Mouse (Mus musculus) brown adipose tissue, adult 24 weeks (tissue): ENCODE measurements around the gene Medag. TPM values are rescaled to one million over a fixed set of nuclear protein-coding genes. Genes with fewer than 3 reads are reported as not detected.

Source experiments
- H3K27ac ChIP-seq: fragments of 200-500 bp; replicated peaks from 2 replicates; pipeline ENCODE4 v1.5.1; 2012; ENCODE audit warnings: low read depth, mild to moderate bottlenecking, low read length
- H3K4me1 ChIP-seq: fragments of 200-500 bp; 2 replicates; pipeline ENCODE4 v1.6.1; 2012; ENCODE audit warnings: low read length, mixed read lengths; ENCODE audit not compliant: control insufficient read depth, insufficient read depth, insufficient read length
- H3K4me3 ChIP-seq: fragments of 200-500 bp; 2 replicates; pipeline ENCODE4 v1.5.1; 2012; ENCODE audit warnings: low read depth, mild to moderate bottlenecking, low read length, moderate library complexity; ENCODE audit not compliant: insufficient read depth
- polyA plus RNA-seq: library from polyadenylated mRNA; stranded (reverse); fragments of >200 nt; gene quantifications from 2 replicates; pipeline ENCODE4 v1.2.4, GENCODE M21; 2012; ENCODE audit not compliant: missing spikeins, insufficient read depth, insufficient read length

Gene Medag
- 6.2 and 12.4 TPM in 2 replicates for polyA plus RNA-seq

- H3K4me3 ChIP-seq: peak within 1 kb of the TSS; percentile 60
- H3K4me1 ChIP-seq: no peaks in the 10 kb centered on the region
- peak within 1 kb of the TSS; percentile 78 for H3K27ac ChIP-seq
Observed at GRCm38 (mm10) chr5:149411509-149412193, at the start of gene Medag. Medag (plus strand) TSS chr5:149411749.

DNA sequence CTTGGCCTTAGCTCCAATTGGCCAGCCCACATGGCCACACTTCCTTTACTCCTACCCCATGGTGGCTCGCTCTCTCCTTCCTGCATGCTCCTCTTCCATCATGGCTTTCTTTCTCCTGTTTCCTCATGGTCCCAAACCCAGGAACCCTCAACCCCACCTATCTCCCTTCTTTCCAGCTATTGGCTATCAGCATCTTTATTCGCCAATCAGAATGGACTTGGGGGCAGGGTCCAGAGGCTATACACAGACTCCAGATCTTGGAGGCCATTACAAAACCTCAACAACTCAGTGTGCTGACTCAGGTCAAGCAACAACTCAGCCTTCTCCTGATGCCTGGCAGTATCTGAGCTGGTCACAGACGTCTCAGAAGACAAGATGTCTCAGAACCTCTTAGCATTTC, 48.9 kb upstream of the Medag start:
- H3K4me1 ChIP-seq: no peaks in the 10 kb centered on the region
- no peak overlapping the region for H3K27ac ChIP-seq
- H3K4me3 ChIP-seq: no peak overlapping the region

DNA sequence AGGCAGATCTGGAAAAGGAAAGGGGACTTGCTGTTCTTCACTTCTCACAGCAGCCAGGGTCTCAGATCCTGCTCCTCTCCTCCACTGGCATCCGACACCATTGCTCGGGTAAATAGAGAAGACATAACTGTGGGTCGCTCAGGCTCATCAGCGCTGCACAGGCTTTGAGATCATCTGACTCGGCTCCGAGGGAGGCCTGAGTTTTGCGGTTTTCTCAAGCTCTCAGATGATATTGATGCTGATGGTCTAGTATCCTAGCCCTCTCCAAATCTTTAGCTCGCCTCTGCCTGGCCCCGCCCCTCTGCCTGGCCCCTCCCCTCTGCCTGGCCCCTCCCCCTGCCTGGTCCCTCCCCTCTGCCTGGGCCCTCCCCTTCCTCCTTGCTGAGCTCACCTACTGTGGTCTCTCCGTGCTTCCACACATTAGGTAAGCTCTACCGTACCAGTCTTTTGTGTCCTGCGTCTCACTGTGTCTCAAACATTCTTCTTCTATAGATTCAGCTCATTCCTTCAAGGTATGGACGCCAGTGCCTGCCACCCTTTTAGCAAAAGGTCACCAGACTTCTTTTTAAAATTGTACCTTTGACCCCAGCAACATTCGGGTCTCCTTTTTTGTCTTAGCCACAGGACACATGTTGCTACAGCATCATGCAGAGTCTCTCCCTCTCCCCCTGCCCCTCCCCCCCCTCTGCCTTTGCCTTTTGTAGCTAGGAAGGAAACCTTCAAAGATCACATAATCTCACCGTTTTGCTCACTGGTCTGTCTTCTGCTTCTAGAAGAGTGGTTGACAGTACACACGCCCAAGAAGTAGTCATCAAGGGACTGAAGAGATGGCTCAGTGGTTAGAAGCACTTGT, 47.4 kb upstream of the Medag start:
- no peak overlapping the region for H3K4me3 ChIP-seq
- no peaks in the 10 kb centered on the region for H3K4me1 ChIP-seq
- no peak overlapping the region for H3K27ac ChIP-seq

- H3K4me3 ChIP-seq: no peak overlapping the region
- no peak overlapping the region for H3K27ac ChIP-seq
- no peaks in the 10 kb centered on the region for H3K4me1 ChIP-seq
Observed at GRCm38 (mm10) chr5:149367011-149367410, 44.5 kb upstream of the Medag start.

DNA sequence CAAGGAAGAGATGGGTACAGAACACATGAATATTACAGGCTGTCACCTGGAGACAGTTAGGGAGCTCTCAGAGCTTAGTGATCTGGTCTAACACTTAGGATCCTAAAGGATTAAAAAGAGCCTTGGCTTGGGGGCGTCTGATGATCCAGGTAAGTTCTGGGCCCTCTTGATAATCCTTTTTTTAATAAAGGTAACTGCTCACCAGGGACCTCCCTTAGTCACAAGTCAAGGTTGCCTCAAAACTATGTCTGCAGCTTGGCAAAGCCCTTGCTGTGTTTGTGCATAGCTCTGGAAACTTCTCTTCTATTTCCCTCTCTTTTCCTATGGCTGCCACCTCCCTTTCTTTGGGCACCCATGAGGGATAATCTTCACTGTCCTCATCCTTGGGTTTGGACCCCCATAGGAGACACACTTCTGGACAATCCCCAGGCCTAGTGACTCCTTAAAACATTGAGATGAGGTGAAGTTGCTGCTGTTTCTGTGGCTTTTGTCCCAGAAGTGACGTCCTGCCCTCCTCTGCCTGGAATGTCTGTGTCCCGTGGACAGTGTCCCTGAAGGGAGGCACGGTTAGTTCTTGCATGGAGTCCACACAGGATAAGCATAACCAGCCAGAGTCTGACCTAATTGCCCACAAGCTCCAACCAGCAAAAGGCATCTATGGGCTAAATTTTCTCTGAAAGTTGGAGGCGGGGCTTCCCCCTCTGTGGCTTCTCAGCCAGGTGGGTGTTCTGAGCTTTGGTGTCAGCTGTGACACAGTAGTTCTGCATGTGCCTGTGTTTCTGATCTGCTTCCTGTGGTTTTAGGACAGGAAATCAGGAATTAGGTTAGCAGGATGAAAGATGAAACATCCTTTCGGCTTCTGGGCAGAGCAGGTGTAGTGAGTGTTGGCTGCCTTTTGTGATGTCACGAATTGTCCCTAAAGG, 43.7 kb upstream of the Medag start:
- H3K27ac ChIP-seq: no peak overlapping the region
- no peaks in the 10 kb centered on the region for H3K4me1 ChIP-seq
- H3K4me3 ChIP-seq: no peak overlapping the region

DNA sequence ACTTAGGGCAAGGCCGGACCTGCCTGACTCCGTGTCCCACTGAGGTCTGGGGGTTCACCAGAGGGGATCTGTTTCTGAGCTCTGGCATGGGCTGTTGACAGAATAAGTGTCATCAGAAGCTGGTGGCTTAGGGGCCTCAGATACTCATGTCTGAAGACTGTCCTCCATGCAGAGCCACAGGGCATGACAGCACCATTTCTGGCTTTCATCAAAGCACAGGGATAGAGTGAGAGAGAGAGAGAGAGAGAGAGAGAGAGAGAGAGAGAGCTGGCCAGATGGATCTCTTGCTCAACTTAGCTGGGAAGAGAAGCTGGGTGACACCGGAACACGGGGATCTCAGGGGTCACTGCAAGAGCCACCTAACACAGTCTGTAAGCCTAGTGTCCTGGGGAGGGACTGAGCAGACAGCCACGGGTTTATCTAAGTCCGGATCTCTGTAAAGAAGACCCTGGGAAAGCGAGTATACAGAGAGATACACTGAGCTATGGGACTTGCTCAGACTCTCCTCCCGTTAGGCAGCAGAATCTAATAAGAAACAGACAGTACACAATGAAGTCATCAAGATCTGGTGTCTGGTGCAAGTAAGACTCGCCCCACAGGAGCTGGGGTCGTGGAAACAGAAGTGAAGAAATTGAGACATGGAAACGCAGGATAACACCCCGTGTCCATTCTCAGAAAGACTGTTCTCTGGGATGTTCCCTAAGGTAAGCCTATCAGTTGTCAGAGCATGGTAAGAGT, 42.8 kb upstream of the Medag start:
- H3K4me3 ChIP-seq: no peak overlapping the region
- no peaks in the 10 kb centered on the region for H3K4me1 ChIP-seq
- H3K27ac ChIP-seq: no peak overlapping the region

- Histone ChIP-seq H3K4me1 (no peaks in the 10 kb centered on the region), H3K4me3 (no peak overlapping the region), H3K27ac (no peak overlapping the region)
Observed at GRCm38 (mm10) chr5:149369373-149370035, 42.0 kb upstream of the Medag start.

GRCm38 (mm10) chr5:149372018-149372417, 39.5 kb upstream of the Medag start:
- Histone ChIP-seq H3K4me1 (no peaks in the 10 kb centered on the region), H3K4me3 (no peak overlapping the region), H3K27ac (no peak overlapping the region)

DNA sequence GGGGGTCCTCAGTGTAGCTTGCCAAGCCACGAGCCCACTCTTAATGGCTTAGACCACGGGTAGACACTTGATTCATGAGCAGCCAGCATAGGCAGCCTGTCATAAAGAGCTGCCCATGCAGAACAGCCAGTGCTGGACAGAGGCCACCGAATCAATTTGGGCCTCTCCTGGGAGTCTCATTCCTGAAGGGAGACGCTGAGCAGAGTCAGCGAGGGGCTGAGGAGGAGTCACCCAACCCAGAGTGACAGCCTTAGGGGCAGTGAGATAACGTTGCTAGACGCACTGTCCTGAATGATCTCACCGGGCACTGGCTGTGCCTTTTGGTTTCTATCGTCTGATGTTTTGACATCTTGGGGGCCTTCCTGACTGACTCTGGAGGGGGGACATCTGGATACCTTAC, 38.3 kb upstream of the Medag start:
- Histone ChIP-seq H3K4me1 (no peaks in the 10 kb centered on the region), H3K4me3 (no peak overlapping the region), H3K27ac (no peak overlapping the region)

DNA sequence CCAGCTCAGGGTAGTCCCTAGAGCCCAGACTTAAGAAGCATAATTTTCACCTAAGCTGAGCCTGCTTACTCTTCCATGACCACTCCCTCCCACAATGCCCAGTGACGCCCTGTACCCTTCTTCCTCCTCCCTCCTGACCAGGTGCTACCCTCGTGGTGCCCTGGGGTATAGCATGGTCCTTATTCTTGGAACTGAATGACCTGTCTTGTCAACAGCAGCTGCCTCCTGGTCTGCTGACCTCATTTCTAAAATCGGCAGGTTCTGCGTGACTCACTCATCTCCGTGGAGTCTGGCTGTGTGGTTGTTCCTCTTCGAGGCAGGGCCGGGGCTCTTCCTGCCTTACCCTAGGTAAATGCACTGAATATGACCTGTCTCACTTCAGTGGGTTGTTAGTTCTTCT, 37.5 kb upstream of the Medag start:
- no peak overlapping the region for H3K4me3 ChIP-seq
- H3K27ac ChIP-seq: no peak overlapping the region
- peaks cover 6% of the 10 kb centered on the region for H3K4me1 ChIP-seq

- Histone ChIP-seq H3K4me1 (peaks cover 11% of the 10 kb centered on the region), H3K27ac (no peak overlapping the region), H3K4me3 (no peak overlapping the region)
Observed at GRCm38 (mm10) chr5:149375074-149375888, 36.3 kb upstream of the Medag start.

DNA sequence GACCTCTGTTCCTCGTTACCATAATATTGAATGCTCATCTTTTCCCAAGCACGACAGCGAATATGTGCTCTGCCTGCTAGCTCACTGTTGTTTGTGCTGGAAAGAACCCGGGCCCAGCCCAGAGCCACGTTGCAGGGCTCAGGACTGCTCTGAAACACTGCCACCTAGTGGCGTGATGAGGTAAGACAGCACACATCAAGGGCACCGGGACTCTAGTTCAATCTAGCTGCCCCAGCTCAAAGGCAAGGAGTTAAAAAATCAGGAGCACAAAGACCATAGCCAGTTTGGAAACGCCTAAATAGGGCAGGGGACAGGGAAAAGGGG, 35.7 kb upstream of the Medag start:
- H3K4me1 ChIP-seq: peaks cover 11% of the 10 kb centered on the region
- H3K4me3 ChIP-seq: no peak overlapping the region
- H3K27ac ChIP-seq: no peak overlapping the region

GRCm38 (mm10) chr5:149376367-149376766, 35.2 kb upstream of the Medag start:
- H3K27ac ChIP-seq: no peak overlapping the region
- H3K4me1 ChIP-seq: peaks cover 11% of the 10 kb centered on the region
- no peak overlapping the region for H3K4me3 ChIP-seq
